Mouse (Mus musculus) heart, adult 8-10 months (tissue): Measurements from ENCODE around the gene Bhlha9. TPM values are rescaled to one million over a fixed set of nuclear protein-coding genes. Genes with fewer than 3 reads are reported as not detected.
A peak's percentile ranks its signal among the peaks of the same experiment; 100 is the strongest.
"Not testable (repeated sequence)": the region's sequence is repeated elsewhere in the genome, so short reads cannot be mapped to it uniquely, and the experiment has no call there.

Experiments used
- DNase-seq: peaks from one replicate; pipeline ENCODE4 v3.0.0; 2022; ENCODE audit warnings: low spot score
- total RNA-seq, 4 experiments: library from RNA; stranded (reverse); gene quantifications; 2 replicates each; pipeline ENCODE4 v1.2.4; 2022

Gene Bhlha9
- total RNA-seq, 4 experiments from 2014 or later: not detected

- DNase-seq: no peak
These were observed 10.3 kb upstream of the Bhlha9 start for GRCm38 (mm10) chr11:76661790-76662468.

- DNase-seq: no peak
These were observed 6.1 kb upstream of the Bhlha9 start for GRCm38 (mm10) chr11:76666002-76666649.

- DNase-seq: no peak
These were observed 4.5 kb upstream of the Bhlha9 start for GRCm38 (mm10) chr11:76667807-76668206.

GRCm38 (mm10) chr11:76672561-76673384 is 503 bp downstream of the Bhlha9 start:
- DNase-seq: no peak

GRCm38 (mm10) chr11:76674199-76674598 is 1.9 kb downstream of the Bhlha9 start:
- DNase-seq: no peak

GRCm38 (mm10) chr11:76674704-76675103 is 2.4 kb downstream of the Bhlha9 start:
- DNase-seq: no peak

- not testable (repeated sequence) for DNase-seq
These were observed 7.2 kb downstream of the Bhlha9 start, which contains the start of gene Trarg1 for GRCm38 (mm10) chr11:76679508-76679907. Gene Trarg1, plus strand, starts transcription at chr11:76679808.

- no peak for DNase-seq
These were observed 13.3 kb downstream of the Bhlha9 start for GRCm38 (mm10) chr11:76685604-76686003.

- DNase-seq: no peak
These were observed 19.8 kb downstream of the Bhlha9 start for GRCm38 (mm10) chr11:76692096-76692495.

GRCm38 (mm10) chr11:76695810-76696209 is 23.5 kb downstream of the Bhlha9 start:
- DNase-seq: no peak

GRCm38 (mm10) chr11:76699626-76700025 is 27.4 kb downstream of the Bhlha9 start:
- DNase-seq: no peak

GRCm38 (mm10) chr11:76707656-76708055 is 35.4 kb downstream of the Bhlha9 start:
- DNase-seq: no peak

- DNase-seq: no peak
These were observed 35.8 kb downstream of the Bhlha9 start for GRCm38 (mm10) chr11:76708066-76708465.

- no peak for DNase-seq
These were observed 36.6 kb downstream of the Bhlha9 start for GRCm38 (mm10) chr11:76708881-76709280.

GRCm38 (mm10) chr11:76709625-76710452 is 37.6 kb downstream of the Bhlha9 start:
- peak; percentile 36 for DNase-seq

GRCm38 (mm10) chr11:76717000-76717399 is 44.7 kb downstream of the Bhlha9 start:
- no peak for DNase-seq

Other genes with a start within 250 kb of the Bhlha9 start
- gene Abr, start 50.2 kb upstream of the Bhlha9 start, total RNA-seq: 10 to 100 TPM; 21.9 to 28.6 (median 25.0) TPM
- 1 to 10 TPM; 2.6 to 3.6 (median 3.1) TPM for gene Trarg1, start 7.3 kb downstream of the Bhlha9 start, total RNA-seq
- gene Gosr1, start 91.1 kb downstream of the Bhlha9 start, total RNA-seq: 10 to 100 TPM; 23.6 to 32.6 (median 27.9) TPM
- gene Cpd, start 174.5 kb downstream of the Bhlha9 start, total RNA-seq: 10 to 100 TPM; 32.8 to 38.8 (median 37.0) TPM
- under 1 TPM in 2 of 4 experiments, not detected in 2; 0.38 to 0.53 TPM for gene Tmigd1, start 229.7 kb downstream of the Bhlha9 start, total RNA-seq